Mouse (Mus musculus): Measurements from ENCODE around the gene Ppp1r27. TPM values are rescaled to one million over a fixed set of nuclear protein-coding genes. Genes with fewer than 3 reads are reported as not detected.
A peak's percentile ranks its signal among the peaks of the same experiment; 100 is the strongest.

Ppp1r27 gene
- polyA plus RNA-seq, 1 experiment from 2014 or later: not detected

GRCm38 (mm10) chr11:120510375-120511030 lies 40.4 kb downstream of the Ppp1r27 start:
- no peaks in the 10 kb centered on the region for H3K27me3 ChIP-seq (ENCODE audit: control insufficient read depth, insufficient read depth, low read length)
- H3K4me1 ChIP-seq (ENCODE audit: control insufficient read depth in 2 of 2, insufficient read depth in 2 of 2, low read length in 2 of 2): peaks cover 6 to 9% of the 10 kb centered on the region in 2 experiments; a peak in 3 of 4 replicates
- peak overlapping the region; percentile 27 to 40; a peak in 3 of 4 replicates for H3K4me3 ChIP-seq (ENCODE audit: control insufficient read depth in 1 of 2, insufficient read depth in 1 of 2, low read depth in 1 of 2, low read length in 2 of 2)
- peak overlapping the region; percentile 71 for H3K9ac ChIP-seq (ENCODE audit: low read length)
- peak overlapping the region; percentile 19 to 21; a peak in 3 of 4 replicates for H3K27ac ChIP-seq (replicated peaks in 1 of 2; ENCODE audit: control insufficient read depth in 1 of 2, insufficient read depth in 1 of 2, low read depth in 2 of 2, low read length in 2 of 2)
- H3K9me3 ChIP-seq (ENCODE audit: control insufficient read depth, low read length): no peaks in the 10 kb centered on the region
- no peak for ATAC-seq (ENCODE audit: insufficient number of reproducible peaks, insufficient read depth, low FRiP score, low read depth)
- no peaks in the 10 kb centered on the region for H3K36me3 ChIP-seq (ENCODE audit: control insufficient read depth, insufficient read depth, low read length)
- WGBS: 6% methylated on average over 16 of the region's 16 CpGs
- H3K4me2 ChIP-seq (ENCODE audit: low read length): peak overlapping the region; percentile 68

GRCm38 (mm10) chr11:120509940-120510339 lies 41.0 kb downstream of the Ppp1r27 start:
- Histone ChIP-seq H3K4me3 (ENCODE audit: control insufficient read depth in 1 of 2, insufficient read depth in 1 of 2, low read depth in 1 of 2, low read length in 2 of 2) (no peak overlapping the region), H3K27ac (replicated peaks in 1 of 2; ENCODE audit: control insufficient read depth in 1 of 2, insufficient read depth in 1 of 2, low read depth in 2 of 2, low read length in 2 of 2) (peak overlapping the region in 1 of 2 experiments; percentile 21; a peak in 1 of 4 replicates), H3K9ac (ENCODE audit: low read length) (no peak overlapping the region), H3K4me2 (ENCODE audit: low read length) (peak overlapping the region; percentile 68; the same call in 1 of the 2 replicates), H3K4me1 (ENCODE audit: control insufficient read depth in 2 of 2, insufficient read depth in 2 of 2, low read length in 2 of 2) (peaks cover 6 to 9% of the 10 kb centered on the region in 2 experiments; a peak in 3 of 4 replicates), H3K9me3 (ENCODE audit: control insufficient read depth, low read length) (no peaks in the 10 kb centered on the region), H3K36me3 (ENCODE audit: control insufficient read depth, insufficient read depth, low read length) (no peaks in the 10 kb centered on the region), H3K27me3 (ENCODE audit: control insufficient read depth, insufficient read depth, low read length) (no peaks in the 10 kb centered on the region)
- WGBS: 44% methylated on average over 4 of the region's 4 CpGs
- ATAC-seq (ENCODE audit: insufficient number of reproducible peaks, insufficient read depth, low FRiP score, low read depth): no peak

GRCm38 (mm10) chr11:120508290-120508870 lies 42.6 kb downstream of the Ppp1r27 start:
- Histone ChIP-seq H3K4me1 (ENCODE audit: control insufficient read depth in 2 of 2, insufficient read depth in 2 of 2, low read length in 2 of 2) (peaks cover 6 to 9% of the 10 kb centered on the region in 2 experiments; a peak in 3 of 4 replicates), H3K27me3 (ENCODE audit: control insufficient read depth, insufficient read depth, low read length) (no peaks in the 10 kb centered on the region), H3K4me2 (ENCODE audit: low read length) (no peak overlapping the region), H3K9ac (ENCODE audit: low read length) (no peak overlapping the region), H3K9me3 (ENCODE audit: control insufficient read depth, low read length) (no peaks in the 10 kb centered on the region), H3K27ac (replicated peaks in 1 of 2; ENCODE audit: control insufficient read depth in 1 of 2, insufficient read depth in 1 of 2, low read depth in 2 of 2, low read length in 2 of 2) (no peak overlapping the region), H3K4me3 (ENCODE audit: control insufficient read depth in 1 of 2, insufficient read depth in 1 of 2, low read depth in 1 of 2, low read length in 2 of 2) (no peak overlapping the region), H3K36me3 (ENCODE audit: control insufficient read depth, insufficient read depth, low read length) (no peaks in the 10 kb centered on the region)
- 77% methylated on average over 9 of the region's 9 CpGs for WGBS
- no peak for ATAC-seq (ENCODE audit: insufficient number of reproducible peaks, insufficient read depth, low FRiP score, low read depth)

GRCm38 (mm10) chr11:120507611-120508289 lies 43.2 kb downstream of the Ppp1r27 start:
- ATAC-seq (ENCODE audit: insufficient number of reproducible peaks, insufficient read depth, low FRiP score, low read depth): no peak
- Histone ChIP-seq H3K4me3 (ENCODE audit: control insufficient read depth in 1 of 2, insufficient read depth in 1 of 2, low read depth in 1 of 2, low read length in 2 of 2) (no peak overlapping the region), H3K9ac (ENCODE audit: low read length) (no peak overlapping the region), H3K27me3 (ENCODE audit: control insufficient read depth, insufficient read depth, low read length) (no peaks in the 10 kb centered on the region), H3K4me2 (ENCODE audit: low read length) (no peak overlapping the region), H3K4me1 (ENCODE audit: control insufficient read depth in 2 of 2, insufficient read depth in 2 of 2, low read length in 2 of 2) (peaks cover 6 to 9% of the 10 kb centered on the region in 2 experiments; a peak in 3 of 4 replicates), H3K9me3 (ENCODE audit: control insufficient read depth, low read length) (no peaks in the 10 kb centered on the region), H3K27ac (replicated peaks in 1 of 2; ENCODE audit: control insufficient read depth in 1 of 2, insufficient read depth in 1 of 2, low read depth in 2 of 2, low read length in 2 of 2) (no peak overlapping the region), H3K36me3 (ENCODE audit: control insufficient read depth, insufficient read depth, low read length) (no peaks in the 10 kb centered on the region)
- WGBS: 73% methylated on average over 13 of the region's 13 CpGs

GRCm38 (mm10) chr11:120506899-120507298 lies 44.0 kb downstream of the Ppp1r27 start:
- Histone ChIP-seq H3K9ac (ENCODE audit: low read length) (no peak overlapping the region), H3K4me1 (ENCODE audit: control insufficient read depth in 2 of 2, insufficient read depth in 2 of 2, low read length in 2 of 2) (peaks cover 6 to 9% of the 10 kb centered on the region in 2 experiments; a peak in 3 of 4 replicates), H3K36me3 (ENCODE audit: control insufficient read depth, insufficient read depth, low read length) (no peaks in the 10 kb centered on the region), H3K27ac (replicated peaks in 1 of 2; ENCODE audit: control insufficient read depth in 1 of 2, insufficient read depth in 1 of 2, low read depth in 2 of 2, low read length in 2 of 2) (no peak overlapping the region), H3K27me3 (ENCODE audit: control insufficient read depth, insufficient read depth, low read length) (no peaks in the 10 kb centered on the region), H3K4me3 (ENCODE audit: control insufficient read depth in 1 of 2, insufficient read depth in 1 of 2, low read depth in 1 of 2, low read length in 2 of 2) (no peak overlapping the region), H3K9me3 (ENCODE audit: control insufficient read depth, low read length) (no peaks in the 10 kb centered on the region), H3K4me2 (ENCODE audit: low read length) (no peak overlapping the region)
- WGBS: 51% methylated on average over 4 of the region's 4 CpGs
- no peak for ATAC-seq (ENCODE audit: insufficient number of reproducible peaks, insufficient read depth, low FRiP score, low read depth)

- H3K27me3 ChIP-seq (ENCODE audit: control insufficient read depth, insufficient read depth, low read length): no peaks in the 10 kb centered on the region
- H3K9me3 ChIP-seq (ENCODE audit: control insufficient read depth, low read length): no peaks in the 10 kb centered on the region
- H3K9ac ChIP-seq (ENCODE audit: low read length): no peak overlapping the region
- 78% methylated on average over 3 of the region's 3 CpGs for WGBS
- no peak overlapping the region for H3K4me3 ChIP-seq (ENCODE audit: control insufficient read depth in 1 of 2, insufficient read depth in 1 of 2, low read depth in 1 of 2, low read length in 2 of 2)
- H3K4me1 ChIP-seq (ENCODE audit: control insufficient read depth in 2 of 2, insufficient read depth in 2 of 2, low read length in 2 of 2): peaks cover 2 to 5% of the 10 kb centered on the region in 2 experiments; a peak in 3 of 4 replicates
- no peaks in the 10 kb centered on the region for H3K36me3 ChIP-seq (ENCODE audit: control insufficient read depth, insufficient read depth, low read length)
- H3K27ac ChIP-seq (replicated peaks in 1 of 2; ENCODE audit: control insufficient read depth in 1 of 2, insufficient read depth in 1 of 2, low read depth in 2 of 2, low read length in 2 of 2): no peak overlapping the region
- no peak overlapping the region for H3K4me2 ChIP-seq (ENCODE audit: low read length)
- ATAC-seq (ENCODE audit: insufficient number of reproducible peaks, insufficient read depth, low FRiP score, low read depth): no peak
These were observed 45.3 kb downstream of the Ppp1r27 start for GRCm38 (mm10) chr11:120505661-120506060.

- peaks cover 0 to 7% of the 10 kb centered on the region in 2 experiments; a peak in 2 of 4 replicates for H3K4me1 ChIP-seq (ENCODE audit: control insufficient read depth in 2 of 2, insufficient read depth in 2 of 2, low read length in 2 of 2)
- H3K36me3 ChIP-seq (ENCODE audit: control insufficient read depth, insufficient read depth, low read length): peaks cover 23% of the 10 kb centered on the region
- no peak overlapping the region for H3K27ac ChIP-seq (replicated peaks in 1 of 2; ENCODE audit: control insufficient read depth in 1 of 2, insufficient read depth in 1 of 2, low read depth in 2 of 2, low read length in 2 of 2)
- H3K4me2 ChIP-seq (ENCODE audit: low read length): no peak overlapping the region
- ATAC-seq (ENCODE audit: insufficient number of reproducible peaks, insufficient read depth, low FRiP score, low read depth): no peak
- 81% methylated on average over 4 of the region's 4 CpGs for WGBS
- no peak overlapping the region for H3K4me3 ChIP-seq (ENCODE audit: control insufficient read depth in 1 of 2, insufficient read depth in 1 of 2, low read depth in 1 of 2, low read length in 2 of 2)
- H3K27me3 ChIP-seq (ENCODE audit: control insufficient read depth, insufficient read depth, low read length): no peaks in the 10 kb centered on the region
- H3K9ac ChIP-seq (ENCODE audit: low read length): no peak overlapping the region
- no peaks in the 10 kb centered on the region for H3K9me3 ChIP-seq (ENCODE audit: control insufficient read depth, low read length)
These were observed 49.2 kb downstream of the Ppp1r27 start for GRCm38 (mm10) chr11:120501701-120502100.
